Comparison of ENCODE assay signal across 9 mouse cellular contexts in genomic region chr10:63954308-63954930, GRCm38 (mm10). TPM values are rescaled to one million over a fixed set of nuclear protein-coding genes. Genes with fewer than 3 reads are reported as not detected.
A peak's percentile ranks its signal among the peaks of the same experiment; 100 is the strongest.
DNase-seq lines count a peak whose midpoint lies in the region; ATAC-seq and TF ChIP-seq lines count a peak whose summit lies in the region.
"Had no signal": no experiment of that assay in that cellular context is flagged by ENCODE, and none has a peak within 500 bp of the region (broad histone marks: within the 10 kb centered on the region; RNA-seq: fewer than 3 reads in every experiment).

No protein-coding gene starts in this region.

- no peaks in the 10 kb centered on the region for H3K27me3 ChIP-seq in heart, embryonic 10.5 days (ENCODE audit: insufficient read depth, poor library complexity, severe bottlenecking)
- H3K27me3 ChIP-seq in thymus, adult 2 months (ENCODE audit: control insufficient read depth, insufficient read depth, low read length), result no peaks in the 10 kb centered on the region

- ATAC-seq in megakaryocyte, adult 5-6 weeks (ENCODE audit: poor library complexity, severe bottlenecking), result 0 out of 2 replicates have a peak, but pooled peaks have one; percentile 15
- ATAC-seq in activated CD4-positive, CD25-positive, alpha-beta regulatory T cell, adult 4 months, result no peak

- no peak for TF ChIP-seq CTCF in thymus, adult 2 months (IDR thresholded peaks at IDR 0.05; ENCODE audit: borderline replicate concordance, control insufficient read depth, extremely low read depth, insufficient read depth, low read length, poor library complexity)

- H3K4me1 ChIP-seq in heart, embryonic 10.5 days, result peaks cover 22% of the 10 kb centered on the region
- H3K4me1 ChIP-seq in thymus, adult 2 months (replicated peaks; ENCODE audit: control insufficient read depth, insufficient read depth, low read length), result no peaks in the 10 kb centered on the region

- DNase-seq in right cerebral cortex, adult 18-20 months, result peak; percentile 21
- DNase-seq in right cerebral cortex, postnatal 14 days, result no peak
- peak; percentile 55 to 66 for DNase-seq in cerebellum, postnatal 25 days
- DNase-seq in heart, embryonic 10.5 days (ENCODE audit: low spot score), result no peak
- DNase-seq in liver, result no peak
- no peak for DNase-seq in thymus, adult 2 months

- no peak overlapping the region for H3K4me3 ChIP-seq in heart, embryonic 10.5 days
- no peak overlapping the region for H3K4me3 ChIP-seq in thymus, adult 2 months (ENCODE audit: control insufficient read depth, insufficient read depth, low read length)

- no peak for TF ChIP-seq POLR2A in thymus, adult 2 months (IDR thresholded peaks at IDR 0.05; ENCODE audit: control insufficient read depth, extremely low read depth, insufficient read depth, low read length, poor library complexity)

- no peaks in the 10 kb centered on the region for H3K9me3 ChIP-seq in heart, embryonic 10.5 days

- no peaks in the 10 kb centered on the region for H3K36me3 ChIP-seq in heart, embryonic 10.5 days
- H3K36me3 ChIP-seq in thymus, adult 2 months (ENCODE audit: control insufficient read depth, insufficient read depth, low read length), result no peaks in the 10 kb centered on the region

- peak overlapping the region; percentile 59 for H3K27ac ChIP-seq in heart, embryonic 10.5 days
- H3K27ac ChIP-seq in thymus, adult 2 months (ENCODE audit: control insufficient read depth, insufficient read depth, low read length), result no peak overlapping the region

- whole genome bisulfite sequencing in heart, embryonic 10.5 days, result 11% methylated on average over 6 of the region's 7 CpGs
- WGBS in thymus, adult 2 months, result 38% methylated on average over 6 of the region's 7 CpGs

RNA-seq across cellular contexts. Expression of gene Gm10118, which starts 27.2 kb away (rescaled TPM):
- 1.6 and 2.5 TPM in 2 replicates for polyA plus RNA-seq in heart, embryonic 10.5 days (2016; fragmentation: Nextera tagmentation; extraction: Ambion mirVana)
- not detected in 2 replicates for total RNA-seq in megakaryocyte, adult 5-6 weeks (2015)
- total RNA-seq in megakaryocyte, adult 5-6 weeks (2017), result not detected in 2 replicates
- not detected for polyA plus RNA-seq in activated CD4-positive, CD25-positive, alpha-beta regulatory T cell, adult 4 months (2017; shearing (Covaris generic))
- polyA plus RNA-seq in thymus, adult 2 months (2012; rRNA removed), result not detected in 2 replicates
- total RNA-seq: adrenal gland, postnatal 4 days had no signal

Comparison
In these comparisons a context has a peak if more than half of its experiments do, and no peak if none do; other contexts are left out.
1. DNase-seq: peak in right cerebral cortex, adult 18-20 months (single experiment) and cerebellum, postnatal 25 days (2 of 2); none in right cerebral cortex, postnatal 14 days (single experiment), heart, embryonic 10.5 days (single experiment), liver (single experiment) and thymus, adult 2 months (single experiment).